Mouse (Mus musculus): ENCODE results near the gene Zeb2.

Zeb2 gene

DNA sequence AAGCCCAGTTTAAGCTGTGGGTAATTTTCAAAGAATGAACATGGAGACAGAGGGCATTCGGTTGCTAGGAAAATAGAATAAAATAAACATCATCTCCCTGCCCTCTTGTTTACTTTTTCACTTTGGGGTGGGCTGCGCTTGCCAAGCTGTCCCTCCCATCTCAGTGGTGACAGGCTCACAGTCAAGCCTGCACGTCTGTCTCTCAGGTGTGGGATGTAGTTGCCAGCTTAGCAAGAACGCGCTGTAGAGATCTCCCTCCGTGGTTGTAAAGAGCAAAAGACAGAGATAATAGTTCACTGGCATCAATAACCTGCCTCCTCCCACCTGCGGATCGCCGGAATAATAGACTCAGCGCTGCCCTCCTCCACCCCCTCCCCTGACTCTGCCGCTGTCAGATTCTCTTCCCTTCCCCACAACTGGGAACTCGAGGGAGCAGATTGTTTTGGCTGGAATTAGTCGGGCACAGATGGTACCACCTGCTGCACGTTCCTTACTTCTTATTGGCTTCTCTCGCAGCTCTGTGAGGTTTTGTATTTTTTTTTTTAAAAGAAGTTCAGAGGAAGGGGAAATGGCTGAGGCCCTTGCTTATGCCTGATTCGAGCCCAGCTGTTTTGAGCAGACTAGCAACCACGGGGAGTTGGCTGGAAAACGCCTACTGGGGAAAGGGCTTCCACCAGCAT lies 138.0 kb downstream of the Zeb2 start:
- peak in 1 of 2 experiments; percentile 8 for DNase-seq

DNA sequence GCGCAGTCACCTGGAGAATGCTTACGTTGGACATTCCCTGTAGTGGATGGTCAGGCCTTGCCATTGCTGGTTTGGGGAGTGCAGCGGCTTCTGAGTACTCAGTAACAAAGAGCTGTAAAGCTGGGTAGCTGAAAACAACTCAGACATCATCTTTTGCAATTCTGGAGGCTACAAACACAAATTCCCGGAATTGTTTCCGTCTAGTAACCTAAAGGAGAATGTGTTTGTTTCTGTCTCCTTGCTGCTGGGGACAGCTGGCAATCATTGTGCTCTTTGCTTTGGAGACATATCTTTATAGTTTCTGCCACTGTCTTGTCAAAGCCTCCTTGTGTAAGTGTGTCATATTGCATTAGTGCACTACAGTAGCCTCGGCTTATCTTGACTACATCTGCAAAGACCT lies 139.2 kb downstream of the Zeb2 start:
- DNase-seq = no peak

DNA sequence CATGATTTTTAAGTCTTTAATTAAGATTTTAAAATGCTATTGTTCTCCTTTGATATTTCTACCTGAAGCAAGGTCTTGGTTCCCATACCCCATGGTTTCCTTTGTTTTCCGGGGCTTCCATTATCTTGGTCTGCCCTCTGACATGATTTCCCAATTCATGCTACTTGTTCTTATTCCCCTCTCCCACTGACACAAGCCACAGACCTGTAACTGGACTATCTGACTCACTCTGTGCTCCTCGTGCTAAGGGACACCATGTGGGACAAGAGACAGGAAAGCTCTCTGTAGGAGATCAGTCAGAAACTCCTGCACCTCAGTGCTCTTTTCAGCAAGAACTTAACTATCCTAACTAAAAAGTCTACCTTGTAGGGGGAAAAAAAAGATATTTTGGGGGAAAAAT lies 139.6 kb downstream of the Zeb2 start:
- DNase-seq = no peak

DNA sequence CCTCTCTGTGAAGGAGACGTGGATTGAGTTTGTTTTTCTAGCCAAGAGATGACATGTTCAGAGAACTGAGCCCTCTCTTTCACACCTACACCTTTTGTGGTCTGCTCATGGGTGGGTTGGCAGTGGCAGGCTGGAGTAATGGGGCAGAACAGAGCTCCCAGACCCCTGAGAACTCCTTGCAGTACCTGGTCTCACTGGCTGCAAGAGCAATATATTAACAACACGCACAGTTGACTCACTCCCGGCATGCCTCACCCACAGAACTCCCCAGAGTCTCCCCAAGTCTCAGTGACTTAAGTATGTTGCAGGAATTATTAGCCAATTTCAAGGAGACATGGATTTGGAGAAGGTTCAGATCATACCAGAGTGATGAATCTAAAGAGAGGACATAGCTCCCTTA lies 140.1 kb downstream of the Zeb2 start:
- no peak for DNase-seq

- no peak for DNase-seq
Observed at GRCm38 (mm10) chr2:44976484-44976883, 140.7 kb downstream of the Zeb2 start.

GRCm38 (mm10) chr2:44973828-44974227 lies 143.4 kb downstream of the Zeb2 start:
- DNase-seq = no peak

DNA sequence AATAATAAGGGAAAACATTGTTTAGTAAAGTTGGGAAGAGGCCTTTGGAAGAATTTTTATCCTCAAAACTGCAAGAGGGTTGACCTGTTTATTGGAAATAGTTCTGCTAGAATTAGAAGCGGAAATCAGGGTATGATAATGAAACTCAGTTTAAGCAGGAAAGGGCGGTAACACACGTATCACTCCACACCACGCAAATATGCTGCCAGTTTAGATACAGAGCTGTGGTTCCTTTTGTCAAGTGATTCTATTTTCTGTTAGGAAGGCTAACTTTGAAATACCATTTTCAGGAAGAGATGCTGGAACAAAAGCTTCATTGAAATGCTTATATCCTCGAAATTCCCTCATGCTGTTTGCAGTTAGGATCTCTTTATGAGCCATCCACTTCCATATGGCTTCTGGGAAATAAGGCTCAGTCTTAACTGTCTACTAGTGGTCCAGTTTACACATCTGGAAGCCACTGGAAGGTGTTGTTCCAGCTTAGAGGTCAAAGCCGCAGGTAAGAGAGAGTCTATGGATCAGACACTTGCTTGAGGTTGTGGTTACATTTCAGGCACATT lies 147.0 kb downstream of the Zeb2 start:
- no peak for DNase-seq

DNA sequence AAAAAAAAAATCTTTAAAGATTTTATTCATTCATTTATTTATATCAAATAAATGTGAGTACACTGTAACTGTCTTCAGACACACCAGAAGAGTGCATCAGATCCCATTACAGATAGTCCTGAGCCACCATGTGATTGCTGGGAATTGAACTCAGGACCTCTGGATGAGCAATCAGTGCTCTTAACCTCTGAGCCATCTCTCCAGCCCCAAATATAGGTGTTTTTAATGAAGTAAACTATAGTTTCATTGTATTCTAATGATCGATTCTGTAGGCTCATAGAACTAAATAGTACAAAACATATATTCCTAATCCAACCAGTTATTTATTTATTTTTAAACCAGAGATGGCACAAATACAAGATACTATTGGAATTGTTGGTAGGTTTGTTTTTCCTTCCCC lies 147.6 kb downstream of the Zeb2 start:
- DNase-seq = no peak

- no peak for DNase-seq
Observed at GRCm38 (mm10) chr2:44969226-44969625, 148.0 kb downstream of the Zeb2 start.

DNA sequence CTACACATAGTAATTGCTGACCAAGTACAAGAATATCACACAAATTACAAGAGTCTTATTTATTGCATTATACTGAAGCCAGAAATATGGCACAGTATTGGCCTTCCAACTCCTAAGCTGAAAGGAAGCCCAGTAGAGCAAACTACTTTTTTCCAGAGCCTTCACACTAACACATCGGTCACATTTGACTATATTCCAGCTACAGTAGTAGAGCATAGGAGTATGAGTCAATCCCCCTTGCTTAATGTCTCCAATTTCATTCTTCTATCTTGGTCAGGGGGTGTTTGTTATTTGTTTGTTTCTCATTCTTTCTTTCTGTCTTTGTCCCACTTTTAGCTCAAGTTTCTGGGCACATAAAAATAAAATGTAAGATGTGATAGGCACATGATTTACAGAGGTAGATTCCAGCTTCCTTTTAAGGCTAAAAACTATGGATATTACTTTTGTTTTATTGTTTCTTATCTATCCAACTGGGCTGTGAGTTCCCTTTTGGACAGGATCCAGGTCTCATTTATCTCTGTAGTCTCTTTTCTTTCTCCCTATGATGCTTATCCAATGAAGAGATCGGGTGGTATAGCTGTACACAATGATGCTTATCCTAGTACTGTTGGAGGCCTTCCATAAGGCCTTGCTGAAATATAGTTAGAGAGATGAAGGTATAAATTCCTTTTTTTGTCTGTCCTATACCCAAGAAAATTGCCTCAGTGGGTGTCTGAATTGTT lies 151.2 kb downstream of the Zeb2 start:
- DNase-seq = no peak

GRCm38 (mm10) chr2:44962620-44963019 lies 154.6 kb downstream of the Zeb2 start:
- no peak for DNase-seq

- DNase-seq = no peak
Observed at GRCm38 (mm10) chr2:44961192-44961591, 156.0 kb downstream of the Zeb2 start.

GRCm38 (mm10) chr2:44960561-44960960 lies 156.6 kb downstream of the Zeb2 start:
- no peak for DNase-seq

DNA sequence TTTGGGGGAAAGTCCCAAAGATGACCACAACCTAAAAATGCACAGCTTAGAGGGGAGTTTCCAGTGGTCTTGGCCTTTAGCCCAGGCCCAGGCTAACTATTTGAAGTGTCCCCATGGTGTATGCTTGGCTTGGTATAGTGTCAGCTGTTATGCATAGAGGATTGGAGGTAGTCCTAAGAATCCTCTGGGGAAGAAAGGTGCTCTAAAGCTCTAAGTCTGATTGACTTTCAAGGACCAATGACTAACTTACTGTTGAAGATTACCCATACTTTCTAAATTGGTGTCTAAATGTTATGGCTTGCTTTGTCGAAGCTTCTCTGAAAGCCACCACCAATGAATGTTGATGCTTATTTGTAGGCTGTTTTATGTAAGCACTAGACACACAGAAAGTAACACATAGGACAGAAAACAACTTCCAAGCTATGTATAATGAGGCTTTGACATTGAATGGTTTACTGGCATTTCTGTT lies 159.8 kb downstream of the Zeb2 start:
- no peak for DNase-seq

DNA sequence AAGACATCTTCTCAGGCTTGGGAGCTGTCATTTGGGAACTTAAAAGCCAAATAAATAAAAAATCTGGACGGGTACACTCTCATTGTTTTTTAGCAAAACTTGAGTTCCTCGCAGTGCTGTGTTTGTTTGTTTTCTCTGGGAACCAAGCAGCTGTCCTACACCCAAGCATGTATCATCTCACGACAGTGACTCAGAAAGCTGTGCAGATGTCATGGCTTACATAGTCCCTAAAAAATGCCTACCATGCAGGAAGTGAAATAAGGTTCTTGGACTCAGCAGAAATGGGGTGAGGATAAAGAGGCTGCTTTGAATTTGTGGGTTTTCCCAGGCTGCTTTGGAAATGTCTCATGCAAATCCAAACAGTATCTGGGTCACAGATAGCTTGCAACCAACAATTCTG lies 161.0 kb downstream of the Zeb2 start:
- peak in 1 of 2 experiments; percentile 31 for DNase-seq

GRCm38 (mm10) chr2:44955506-44955905 lies 161.7 kb downstream of the Zeb2 start:
- DNase-seq = no peak

DNA sequence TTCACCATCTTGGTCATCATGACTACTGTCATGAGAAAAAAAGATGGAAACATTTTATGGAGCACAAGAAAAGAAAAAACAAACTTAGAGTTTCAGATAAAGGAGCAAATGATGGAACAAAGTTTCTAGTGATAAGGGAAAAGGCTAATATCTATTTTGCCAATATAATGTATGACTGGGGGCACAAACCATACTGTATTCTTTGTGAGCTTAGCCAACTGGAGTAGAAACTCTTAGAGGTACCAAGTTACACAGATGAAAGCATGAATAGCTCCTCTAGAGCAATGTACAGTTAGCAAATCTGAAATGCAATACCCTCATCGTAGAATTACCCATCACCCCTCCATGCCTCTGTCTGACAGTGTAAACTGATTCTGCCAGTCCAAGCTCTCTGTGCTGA lies 163.0 kb downstream of the Zeb2 start:
- DNase-seq = no peak

DNA sequence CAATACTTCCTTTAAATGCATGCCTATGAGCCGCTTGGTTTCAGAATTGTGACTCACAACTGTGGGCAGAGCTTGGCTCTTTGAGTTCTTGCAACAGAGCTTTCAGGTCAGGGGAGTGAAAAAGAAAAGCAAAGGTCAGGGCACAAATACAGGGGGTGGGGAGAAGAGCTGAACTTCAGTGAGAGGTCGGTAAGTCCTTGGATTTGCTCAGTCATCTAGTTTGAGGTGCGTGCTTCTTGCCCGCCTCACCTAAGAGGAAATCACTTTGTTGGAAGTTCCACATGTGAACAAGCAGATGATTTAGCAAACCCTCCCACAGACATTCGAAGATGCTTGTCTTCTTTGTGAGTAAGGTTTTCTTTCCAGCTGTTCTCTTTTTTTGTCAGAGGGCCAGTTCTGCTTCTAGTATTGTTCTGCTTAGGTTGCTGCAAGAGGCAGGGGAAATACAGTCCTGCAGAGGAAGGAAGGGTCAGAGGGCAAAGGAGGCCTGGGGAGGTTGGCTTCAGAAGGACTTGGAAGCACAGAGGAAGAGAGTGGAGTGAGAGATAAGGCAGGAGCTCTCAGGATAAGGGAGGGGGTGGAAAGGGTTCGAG lies 164.3 kb downstream of the Zeb2 start:
- peak; percentile 44 to 70 for DNase-seq

DNA sequence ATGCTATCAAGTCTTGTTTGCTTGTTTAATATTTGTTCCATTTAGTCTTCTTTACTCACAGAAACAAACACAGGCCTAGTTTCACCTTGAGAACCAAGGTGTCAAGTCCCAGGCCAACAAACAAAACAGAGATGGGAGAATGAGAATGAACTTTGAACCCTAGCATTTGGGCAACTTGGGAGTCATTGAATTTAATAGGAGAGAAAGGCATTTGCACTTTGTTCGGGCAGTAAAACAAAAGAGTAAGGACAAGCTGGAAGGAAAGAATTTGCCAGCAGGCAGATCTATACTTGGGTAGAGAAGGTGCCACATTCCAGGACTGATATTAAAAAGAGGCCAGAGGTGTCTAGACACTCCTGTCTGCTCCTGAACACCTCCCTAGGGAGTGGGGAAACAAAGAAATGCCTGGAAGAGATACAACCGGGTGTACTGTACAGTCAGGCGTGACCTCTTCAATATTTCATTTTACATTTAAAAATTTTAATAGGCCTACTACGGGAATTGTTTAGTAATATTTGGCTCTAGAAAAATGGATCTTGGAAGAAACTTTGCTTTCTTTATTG lies 165.5 kb downstream of the Zeb2 start:
- peak in 1 of 2 experiments; percentile 49 for DNase-seq

GRCm38 (mm10) chr2:44944689-44945088 lies 172.5 kb downstream of the Zeb2 start:
- no peak for DNase-seq

Measured in kidney, postnatal 36 days (tissue).